Mouse (Mus musculus) embryonic stem cell, embryonic (primary cell): ENCODE measurements around the gene Osbpl2.

Experiments
- CTCF ChIA-PET, 4 experiments: fragments of 300-600 bp in 2 of 4; fragments of 350-600 bp in 2 of 4; sonication (Branson Sonifier 250); formaldehyde crosslinking; loops; one replicate each; lab custom pipeline; 2022; ENCODE audit warnings: inconsistent platforms in 2 of 4; lab: Charles Lee
- POLR2A ChIA-PET, 4 experiments: fragments of 300-600 bp in 2 of 4; fragments of 350-600 bp in 2 of 4; sonication (Branson Sonifier 250); formaldehyde crosslinking; loops; one replicate each; lab custom pipeline; 2022; ENCODE audit warnings: antibody characterized with exemption in 4 of 4, inconsistent platforms in 1 of 4; lab: Charles Lee

Osbpl2 gene

DNA sequence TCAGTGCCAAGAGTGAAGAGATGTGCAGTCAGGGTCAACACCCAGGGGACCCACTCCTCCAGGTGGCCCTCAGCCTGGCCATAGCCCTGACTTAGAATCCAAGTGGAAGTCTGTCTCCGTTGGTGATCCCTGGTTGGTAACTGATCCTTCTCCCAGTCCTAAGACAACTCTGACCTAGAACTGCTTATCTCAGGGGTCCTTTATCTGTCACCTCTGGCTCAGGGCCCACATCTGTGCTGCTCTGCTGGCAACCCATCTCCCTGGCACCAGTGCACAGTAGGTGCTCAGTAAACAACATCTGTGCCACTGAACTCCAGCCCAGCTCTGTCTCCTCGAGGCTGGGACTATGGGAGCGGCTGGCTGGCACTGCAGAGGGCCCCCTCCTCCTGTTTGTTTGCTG is 21.5 kb upstream of the Osbpl2 start:
- ChIA-PET CTCF (interaction anchor here in 3 of 4 experiments (0.6 to 1.1 kb wide), 5 partner anchors 11 to 183 kb away, joined by 3 to 4 read pairs (median 3); no protein-coding TSS in a partner anchor), POLR2A (interaction anchor here in 1 of 4 experiments (0.6 to 9.4 kb wide), 4 partner anchors 14 to 27 kb away, joined by 3 to 102 read pairs (median 8); partner anchors contain the start of genes Mtg2 and Osbpl2)

DNA sequence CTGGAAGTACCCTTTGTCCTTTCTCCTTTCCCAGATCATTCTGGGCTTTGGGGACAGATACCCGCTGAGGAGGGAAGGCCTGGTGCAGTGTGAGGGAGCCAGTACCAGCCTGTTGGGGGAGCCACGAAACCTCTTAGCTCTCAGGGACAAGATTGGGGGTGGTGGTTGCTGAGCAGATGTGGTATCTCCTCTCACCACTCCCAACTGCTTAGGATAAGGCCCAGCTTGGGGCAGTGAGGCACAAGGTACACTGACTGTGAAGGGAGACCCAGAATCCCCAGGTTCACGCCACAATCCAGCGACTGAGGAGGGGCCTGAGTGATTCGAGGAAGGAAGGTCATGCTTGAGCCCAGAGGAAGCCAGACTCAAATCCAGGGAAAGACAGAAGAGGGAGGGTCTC is 20.9 kb upstream of the Osbpl2 start:
- CTCF ChIA-PET = interaction anchor here in 2 of 4 experiments (0.6 to 1.3 kb wide), 4 partner anchors 11 to 154 kb away, joined by 3 to 4 read pairs (median 4); no protein-coding TSS in a partner anchor

DNA sequence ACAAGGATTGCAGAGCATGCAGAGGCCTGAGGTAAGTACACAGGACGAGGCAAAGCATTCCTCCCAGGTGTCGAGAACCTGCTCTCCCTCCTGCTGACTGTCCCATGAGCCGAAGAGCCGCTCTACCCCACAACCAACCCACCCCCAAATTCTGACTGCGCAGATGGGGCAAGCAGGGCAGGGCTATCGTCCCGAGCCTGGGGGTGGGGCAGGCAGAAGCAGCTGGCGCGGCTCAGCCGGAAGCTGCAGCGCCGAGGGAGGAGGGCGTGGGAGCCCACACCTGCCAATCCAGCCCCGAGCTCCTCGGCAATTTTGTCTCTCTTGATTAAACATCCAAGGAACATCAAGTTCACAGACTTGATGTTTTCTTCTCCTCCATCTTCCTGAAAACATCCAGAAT is 19.6 kb upstream of the Osbpl2 start:
- ChIA-PET POLR2A (interaction anchor here in 2 of 4 experiments (0.6 to 9.4 kb wide), 12 partner anchors 15 to 193 kb away, joined by 3 to 102 read pairs (median 4); partner anchors contain the start of genes Osbpl2 (in 2 of the 2), Adrm1 (in 1 of the 2) and Rps21 (in 1 of the 2)), CTCF (interaction anchor here in 3 of 4 experiments (0.7 to 1.8 kb wide), 8 partner anchors 10 to 418 kb away, joined by 3 to 6 read pairs (median 4); no protein-coding TSS in a partner anchor)

More for the DNA sequence above, 20.9 kb upstream of the Osbpl2 start:
- POLR2A ChIA-PET = interaction anchor here in 2 of 4 experiments (0.6 to 9.4 kb wide), 9 partner anchors 10 to 57 kb away, joined by 3 to 102 read pairs (median 3); partner anchors contain the start of genes Osbpl2 (in 2 of the 2) and Mtg2 (in 1 of the 2)

DNA sequence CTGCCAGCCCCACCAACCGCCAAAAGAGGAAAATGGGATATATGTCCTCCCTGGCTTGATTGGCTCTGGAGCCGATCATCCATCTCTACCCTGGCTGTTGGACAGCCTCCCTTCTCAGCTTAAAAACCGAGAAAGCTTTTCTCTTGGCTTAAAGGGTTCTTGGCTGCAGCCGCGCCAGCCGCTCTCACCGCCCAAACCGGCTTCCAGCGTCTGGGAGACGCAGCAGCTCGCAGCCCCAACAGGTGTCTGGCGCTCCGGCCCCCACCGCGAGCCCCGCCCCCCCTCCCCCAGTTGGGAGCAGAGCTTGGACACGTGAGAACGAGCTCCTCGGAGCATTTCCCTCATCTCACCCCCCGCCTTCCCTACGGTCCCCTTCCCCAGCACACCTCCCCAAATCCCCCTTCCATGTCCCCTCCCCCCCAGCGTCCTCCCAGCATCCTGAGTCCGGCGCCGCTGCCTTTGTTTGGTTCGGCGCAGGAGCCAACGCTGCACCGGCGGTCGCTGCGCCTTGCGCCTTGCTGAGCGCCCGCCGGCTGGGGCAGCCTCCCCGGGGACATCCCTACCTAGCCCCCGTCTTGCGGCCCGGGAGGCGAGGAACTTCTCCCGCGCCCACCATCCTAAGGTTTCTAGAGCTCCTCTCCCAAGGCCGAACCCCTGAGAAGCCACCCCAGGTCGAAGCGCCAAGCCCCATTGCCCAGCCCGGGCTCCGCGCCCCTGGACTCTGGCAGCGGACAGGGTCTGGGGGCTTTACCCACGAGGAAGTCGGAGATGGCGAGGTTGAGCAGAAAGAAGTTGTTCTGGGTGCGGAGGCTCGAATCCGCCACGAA is 15.7 kb upstream of the Osbpl2 start:
- POLR2A ChIA-PET = interaction anchor here (0.5 to 9.4 kb wide), 26 partner anchors 9 to 556 kb away, joined by 3 to 102 read pairs (median 4); partner anchors contain the start of genes Rps21 (in 3 of the 4), Osbpl2 (in 2 of the 4), Lsm14b (in 1 of the 4) and Mtg2 (in 1 of the 4)
- CTCF ChIA-PET = interaction anchor here in 3 of 4 experiments (0.5 to 2.3 kb wide), 9 partner anchors 15 to 369 kb away, joined by 3 to 6 read pairs (median 4); partner anchors contain the start of gene Osbpl2 (in 1 of the 3)

DNA sequence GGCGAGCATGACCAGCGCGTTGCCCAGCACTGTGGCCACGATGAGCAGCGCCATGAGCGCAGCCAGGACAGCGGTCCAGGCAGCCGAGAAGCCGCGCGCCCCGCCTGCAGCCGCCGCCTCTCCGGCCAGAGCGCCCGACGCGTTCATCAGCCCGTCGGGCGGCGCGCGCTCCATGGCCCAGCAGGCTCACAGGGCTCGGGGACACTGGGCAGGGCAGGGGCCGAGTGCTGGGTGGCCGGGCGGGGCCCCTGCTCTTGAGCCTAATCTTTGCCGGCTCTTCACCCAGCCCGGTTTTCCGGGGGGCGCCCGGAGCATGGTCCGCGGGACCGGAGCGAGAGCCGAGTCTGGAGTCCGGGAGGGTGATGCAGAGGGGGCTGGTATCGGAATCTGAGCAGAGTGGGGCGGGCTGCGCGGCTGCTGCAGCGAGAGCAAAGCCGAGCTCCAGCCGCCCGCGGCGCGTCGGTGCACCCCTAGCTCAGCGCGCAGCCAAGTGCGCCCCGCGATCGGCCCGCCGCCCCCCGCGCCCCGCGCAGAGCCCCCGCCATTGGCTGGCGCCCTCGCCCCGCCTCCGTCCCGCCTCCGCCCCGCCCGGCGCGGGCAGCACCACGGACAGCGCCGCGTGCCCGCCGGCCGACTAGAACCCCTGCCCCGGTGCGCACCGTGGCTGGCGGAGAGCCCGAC is 15.0 kb upstream of the Osbpl2 start, which contains the start of gene Hrh3:
Gene Hrh3 (minus strand): TSS at position 511 of the 681 bp plus-strand sequence.
- POLR2A ChIA-PET = interaction anchor here in 3 of 4 experiments (0.5 to 9.4 kb wide), 24 partner anchors 7 to 557 kb away, joined by 3 to 102 read pairs (median 4); partner anchors contain the start of genes Osbpl2 (in 3 of the 3), Rps21 (in 3 of the 3), Mtg2 (in 2 of the 3) and Psma7 (in 1 of the 3)
- CTCF ChIA-PET = interaction anchor here (0.6 to 1.5 kb wide), 13 partner anchors 12 to 368 kb away, joined by 3 to 6 read pairs (median 4); partner anchors contain the start of genes Gata5 (in 1 of the 4), Mtg2 (in 1 of the 4) and Osbpl2 (in 1 of the 4)

DNA sequence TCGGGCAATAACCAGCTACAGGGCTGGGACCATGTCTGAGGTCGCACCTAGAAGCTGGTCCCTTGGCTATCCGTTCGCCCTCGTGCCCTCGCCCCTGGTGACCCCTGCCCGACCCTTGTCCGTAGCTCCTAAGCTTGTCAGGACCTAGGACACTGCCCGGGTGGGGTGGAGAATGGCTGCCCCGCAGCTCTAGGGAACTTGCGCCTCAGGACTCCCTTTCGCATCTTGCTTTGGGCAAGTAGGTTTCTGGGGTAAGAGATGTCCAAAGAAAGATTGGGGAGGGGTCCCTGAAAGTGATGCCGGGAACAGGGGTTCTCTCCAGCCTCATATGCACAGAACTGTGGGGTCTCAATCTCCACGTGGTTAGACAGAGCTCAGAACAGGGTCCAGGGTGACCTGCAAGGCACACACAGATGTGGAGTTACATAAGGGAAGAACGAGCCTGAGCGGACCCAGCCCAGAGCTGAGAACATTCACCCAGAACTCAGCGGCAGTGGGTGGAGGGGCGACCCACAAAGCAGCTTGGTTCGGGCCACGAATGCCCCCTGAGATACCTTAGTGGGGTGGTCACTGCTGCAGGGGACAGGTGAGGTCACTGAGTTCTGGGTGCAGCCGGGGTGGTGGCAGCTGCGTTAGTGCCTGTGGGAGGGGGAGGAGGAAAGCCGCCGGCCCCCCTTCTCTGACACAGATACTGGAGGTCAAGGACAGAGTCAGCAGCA is 14.3 kb upstream of the Osbpl2 start:
- ChIA-PET CTCF (interaction anchor here (0.6 to 1.5 kb wide), 13 partner anchors 11 to 368 kb away, joined by 3 to 6 read pairs (median 4); partner anchors contain the start of genes Gata5 (in 1 of the 4), Mtg2 (in 1 of the 4) and Osbpl2 (in 1 of the 4)), POLR2A (interaction anchor here in 3 of 4 experiments (0.6 to 9.4 kb wide), 21 partner anchors 8 to 153 kb away, joined by 3 to 102 read pairs (median 4); partner anchors contain the start of genes Osbpl2 (in 3 of the 3), Rps21 (in 3 of the 3), Mtg2 (in 2 of the 3) and Psma7 (in 1 of the 3))

DNA sequence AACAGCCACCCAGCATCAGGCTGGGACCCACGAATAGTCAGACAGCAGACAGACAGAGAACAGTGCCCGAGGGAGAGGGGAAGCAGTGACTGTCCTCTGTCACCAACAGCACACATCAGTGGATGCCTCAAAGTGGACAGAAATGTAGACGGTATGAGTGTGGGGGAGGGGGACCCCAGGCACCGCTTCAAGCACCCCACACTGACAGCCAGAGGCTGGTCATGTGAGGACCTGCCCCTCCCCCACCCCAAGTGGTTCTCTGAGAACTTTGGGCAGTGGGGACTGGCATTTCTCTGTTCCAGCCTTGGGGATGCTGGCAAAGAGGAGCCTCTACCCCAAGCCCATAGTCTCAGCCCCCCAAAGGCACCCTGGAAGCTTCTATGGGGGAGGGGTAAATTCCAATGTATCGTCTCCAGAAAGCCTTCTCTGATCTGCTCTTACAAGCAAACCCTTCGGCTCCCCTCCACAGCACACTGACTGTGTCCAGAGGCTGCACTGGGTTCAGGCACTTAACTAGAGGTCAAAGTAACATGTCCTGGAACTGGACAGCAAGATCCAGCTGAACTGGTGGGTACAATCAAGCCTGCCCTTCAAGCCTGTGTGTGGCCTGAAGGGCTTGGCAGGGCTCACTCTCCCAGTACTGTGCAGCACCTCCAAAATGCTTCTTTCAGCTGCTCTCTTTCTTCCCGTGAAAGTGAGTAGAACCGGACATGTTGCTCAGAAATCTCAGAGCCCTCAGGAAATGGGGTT is 13.5 kb upstream of the Osbpl2 start:
- ChIA-PET CTCF (interaction anchor here in 3 of 4 experiments (0.7 to 1.4 kb wide), 6 partner anchors 10 to 721 kb away, joined by 3 to 8 read pairs (median 3); partner anchors contain the start of genes Gata5 (in 1 of the 3) and Mtg2 (in 1 of the 3)), POLR2A (interaction anchor here in 3 of 4 experiments (0.7 to 9.4 kb wide), 8 partner anchors 9 to 56 kb away, joined by 3 to 102 read pairs (median 4); partner anchors contain the start of genes Osbpl2 (in 3 of the 3) and Mtg2 (in 1 of the 3))

DNA sequence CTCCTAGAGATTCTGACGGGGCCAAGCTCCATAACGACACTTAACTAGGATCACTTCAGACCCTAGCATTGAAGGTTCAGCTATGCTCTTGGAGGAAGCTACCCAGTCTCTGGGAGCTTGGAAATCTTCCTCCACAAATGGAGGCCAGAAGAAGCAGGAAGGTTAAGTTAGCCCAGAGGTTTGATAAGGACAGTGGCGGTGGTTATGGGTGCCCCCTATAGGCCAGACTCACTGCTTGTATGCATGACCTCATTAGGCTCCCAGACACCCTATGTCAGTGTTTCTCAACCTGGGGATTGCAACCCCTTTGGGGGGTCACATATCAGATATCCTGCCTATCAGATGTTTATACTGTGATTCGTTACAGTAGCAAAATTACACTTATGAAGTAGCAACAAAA is 12.0 kb upstream of the Osbpl2 start:
- ChIA-PET POLR2A (interaction anchor here in 3 of 4 experiments (0.6 to 9.4 kb wide), 3 partner anchors 9 to 12 kb away, joined by 3 to 102 read pairs (median 98); partner anchors contain the start of gene Osbpl2 (in 3 of the 3)), CTCF (interaction anchor here (0.6 to 4.0 kb wide), 7 partner anchors 10 to 483 kb away, joined by 3 to 12 read pairs (median 4); no protein-coding TSS in a partner anchor)

DNA sequence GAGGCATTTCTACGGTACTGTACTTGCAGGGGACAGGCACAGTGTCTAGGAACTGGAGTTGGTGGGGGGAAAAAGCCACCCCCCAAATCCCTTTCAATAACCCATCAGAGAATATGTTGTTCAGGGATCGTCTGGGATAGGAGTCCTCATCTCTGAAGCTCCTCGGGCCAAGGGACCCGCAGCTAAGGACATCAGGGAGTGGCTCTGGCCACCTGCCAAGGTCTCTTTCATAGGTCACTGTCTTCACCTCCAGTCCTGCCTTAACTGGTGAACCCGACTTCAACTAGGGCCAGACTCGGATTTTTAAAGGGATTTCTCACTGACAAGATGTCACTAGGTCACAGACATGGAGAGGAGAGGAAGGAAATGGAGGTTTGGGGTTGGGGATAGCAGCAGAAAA is 10.8 kb upstream of the Osbpl2 start:
- ChIA-PET CTCF (interaction anchor here (0.6 to 4.0 kb wide), 10 partner anchors 27 to 1811 kb away, joined by 3 to 12 read pairs (median 4); partner anchors contain the start of gene Adrm1 (in 1 of the 4)), POLR2A (interaction anchor here in 3 of 4 experiments (0.6 to 2.8 kb wide), 8 partner anchors 9 to 73 kb away, joined by 3 to 17 read pairs (median 7); partner anchors contain the start of gene Osbpl2 (in 2 of the 3))

DNA sequence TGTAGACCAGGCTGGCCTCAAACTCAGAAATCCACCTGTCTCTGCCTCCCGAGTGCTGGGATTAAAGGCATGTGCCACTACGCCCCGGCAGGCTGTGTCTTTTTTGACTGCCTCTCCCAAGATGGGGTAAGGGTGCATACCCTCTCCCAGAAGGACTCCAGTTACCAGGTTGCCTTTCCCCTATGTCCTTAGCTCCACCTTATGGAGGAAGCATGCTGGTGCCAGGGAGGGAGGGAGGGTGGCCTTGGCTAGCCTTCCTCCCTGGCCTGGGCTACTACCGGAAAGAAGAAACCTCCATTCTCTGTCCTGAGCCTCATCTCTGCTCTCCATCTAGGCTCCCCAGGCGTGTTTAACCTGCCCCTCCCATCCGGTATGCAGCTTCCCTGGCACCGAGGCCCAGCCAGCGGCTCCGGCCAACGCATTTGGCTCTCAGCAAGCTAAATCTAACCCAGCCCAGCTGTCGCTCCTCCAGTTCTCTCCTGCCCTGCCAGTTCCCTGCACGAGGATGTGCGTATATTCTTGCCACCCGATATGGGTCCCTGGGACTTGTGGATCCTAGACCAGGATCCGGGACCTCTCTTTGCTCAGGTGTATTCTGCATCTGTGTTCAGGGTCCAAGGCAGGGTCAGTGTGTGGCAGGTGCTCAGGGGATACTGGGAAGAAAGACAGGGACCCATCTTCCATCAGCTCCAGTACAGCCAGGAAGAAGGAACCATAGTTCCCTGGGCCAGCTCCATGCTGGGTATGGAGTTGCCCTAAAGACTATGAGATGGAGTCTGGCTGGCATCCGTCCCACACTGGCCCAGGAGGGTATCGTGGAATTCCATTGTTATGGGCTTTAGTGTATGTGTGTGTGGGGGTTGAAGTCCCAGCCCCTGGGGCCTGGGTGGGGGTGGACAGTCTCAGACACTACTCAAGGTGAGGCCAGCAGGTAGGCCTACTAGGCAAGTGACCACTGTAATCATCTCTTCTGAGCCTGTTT is 4.9 kb upstream of the Osbpl2 start:
- POLR2A ChIA-PET = interaction anchor here in 3 of 4 experiments (0.5 to 8.9 kb wide), 10 partner anchors 9 to 321 kb away, joined by 3 to 102 read pairs (median 5); partner anchors contain the start of genes Hrh3 (in 2 of the 3), Psma7 (in 1 of the 3), Rps21 (in 1 of the 3) and Ss18l1 (in 1 of the 3)
- CTCF ChIA-PET = interaction anchor here in 2 of 4 experiments (0.5 to 1.2 kb wide), 7 partner anchors 63 to 433 kb away, joined by 3 to 6 read pairs (median 4); partner anchors contain the start of genes Lsm14b (in 1 of the 2), Psma7 (in 1 of the 2) and Ss18l1 (in 1 of the 2)

DNA sequence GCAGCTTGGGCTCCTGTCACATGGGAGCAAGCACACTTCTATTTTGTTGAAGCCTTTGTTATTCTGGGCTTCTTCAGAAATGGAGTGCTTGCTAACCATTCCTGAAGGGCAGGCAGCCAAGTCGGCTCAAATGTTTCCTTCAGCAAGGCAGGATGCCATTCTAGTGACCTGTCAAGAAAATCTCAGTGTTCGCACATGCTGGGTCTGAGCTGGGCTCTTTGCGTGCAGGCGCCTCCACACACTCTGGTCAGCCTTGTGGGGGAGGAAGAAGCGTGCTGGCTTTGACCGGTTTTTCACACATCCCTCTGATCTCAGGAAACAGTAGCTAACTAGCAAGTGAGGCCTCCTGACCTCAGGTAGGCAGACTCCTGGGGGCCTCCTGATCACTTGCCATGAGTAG is 3.8 kb upstream of the Osbpl2 start:
- CTCF ChIA-PET = interaction anchor here in 3 of 4 experiments (0.6 to 1.4 kb wide), 6 partner anchors 11 to 93 kb away, joined by 3 to 4 read pairs (median 3); partner anchors contain the start of gene Hrh3 (in 1 of the 3)

DNA sequence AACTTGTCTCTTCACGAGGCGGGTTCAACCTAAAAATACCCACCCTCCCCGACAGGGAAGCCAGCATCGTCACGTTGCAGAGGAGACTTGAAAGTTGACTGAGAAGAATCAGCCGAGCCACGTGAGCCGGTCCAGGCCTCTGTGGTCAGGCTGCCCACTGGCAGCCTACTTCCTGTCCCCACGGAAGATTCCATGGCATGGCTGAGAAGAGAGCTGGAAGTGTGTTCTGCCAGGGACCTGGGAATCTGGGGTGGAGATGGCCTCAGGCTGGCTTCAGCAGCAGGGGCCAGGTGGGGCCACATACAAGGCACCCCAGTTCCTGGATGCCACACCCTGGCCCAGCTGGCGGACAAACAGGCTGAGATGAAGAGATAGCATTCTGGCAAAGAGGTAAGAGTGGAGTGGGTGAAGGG is 3.0 kb upstream of the Osbpl2 start:
- POLR2A ChIA-PET = interaction anchor here in 2 of 4 experiments (0.7 to 8.9 kb wide), 8 partner anchors 14 to 141 kb away, joined by 3 to 102 read pairs (median 4); partner anchors contain the start of genes Hrh3 (in 2 of the 2), Mtg2 (in 1 of the 2) and Rps21 (in 1 of the 2)
- CTCF ChIA-PET = interaction anchor here in 3 of 4 experiments (0.6 to 1.8 kb wide), 5 partner anchors 9 to 92 kb away, joined by 3 to 6 read pairs (median 3); partner anchors contain the start of gene Hrh3 (in 1 of the 3)

More for the DNA sequence above, 3.8 kb upstream of the Osbpl2 start:
- POLR2A ChIA-PET = interaction anchor here in 3 of 4 experiments (0.6 to 8.9 kb wide), 10 partner anchors 9 to 1649 kb away, joined by 3 to 102 read pairs (median 4); partner anchors contain the start of genes Hrh3 (in 2 of the 3), Mtg2 (in 1 of the 3), Psma7 (in 1 of the 3) and Rps21 (in 1 of the 3)
